Mouse (Mus musculus) thymus, postnatal 10 days (tissue): ENCODE measurements at regions not wholly inside any gene's neighbourhood (a gene's known extent, or its start where the extent isn't known, plus 50 kb on each side); places are given as distances from the start of the nearest gene placed in this dataset.
A peak's percentile ranks its signal among the peaks of the same experiment; 100 is the strongest.

Experiments
- DNase-seq, 2 experiments: peaks; one replicate each; pipeline ENCODE4 v3.0.0; 2021; ENCODE audit warnings: low spot score in 2 of 2

GRCm38 (mm10) chr4:45713046-45713706 is 85.6 kb upstream of the Aldh1b1 start:
- no peak for DNase-seq

- no peak for DNase-seq
These were observed 94.8 kb upstream of the Aldh1b1 start for GRCm38 (mm10) chr4:45703997-45704396.

GRCm38 (mm10) chr4:45699601-45700000 is 99.2 kb upstream of the Aldh1b1 start:
- DNase-seq: no peak

- no peak for DNase-seq
These were observed 103.6 kb upstream of the Aldh1b1 start for GRCm38 (mm10) chr4:45695239-45695638.

- no peak for DNase-seq
These were observed 108.6 kb upstream of the Aldh1b1 start for GRCm38 (mm10) chr4:45689991-45690916.

- DNase-seq: no peak
These were observed 109.2 kb upstream of the Aldh1b1 start for GRCm38 (mm10) chr4:45689572-45689971.

GRCm38 (mm10) chr4:45688233-45688632 is 110.6 kb upstream of the Aldh1b1 start:
- DNase-seq: no peak

GRCm38 (mm10) chr4:45685031-45685430 is 113.8 kb upstream of the Aldh1b1 start:
- no peak for DNase-seq

GRCm38 (mm10) chr4:45683205-45683604 is 115.6 kb upstream of the Aldh1b1 start:
- DNase-seq: no peak

- no peak for DNase-seq
These were observed 116.1 kb upstream of the Aldh1b1 start for GRCm38 (mm10) chr4:45682746-45683145.

- no peak for DNase-seq
These were observed 122.7 kb upstream of the Aldh1b1 start for GRCm38 (mm10) chr4:45676137-45676536.

- no peak for DNase-seq
These were observed 124.5 kb upstream of the Aldh1b1 start for GRCm38 (mm10) chr4:45674291-45674690.

GRCm38 (mm10) chr4:45673081-45673819 is 125.6 kb upstream of the Aldh1b1 start:
- DNase-seq: peak in 1 of 2 experiments; percentile 9

GRCm38 (mm10) chr4:45672262-45673076 is 126.4 kb upstream of the Aldh1b1 start:
- DNase-seq: peak; percentile 29 to 30

- DNase-seq: no peak
These were observed 132.1 kb upstream of the Shb start for GRCm38 (mm10) chr4:45664372-45664771.

GRCm38 (mm10) chr4:45657350-45657978 is 125.2 kb upstream of the Shb start:
- no peak for DNase-seq

GRCm38 (mm10) chr4:45655780-45656179 is 123.5 kb upstream of the Shb start:
- no peak for DNase-seq

GRCm38 (mm10) chr4:45654804-45655155 is 122.5 kb upstream of the Shb start:
- no peak for DNase-seq

- DNase-seq: peak; percentile 25 to 35
These were observed 121.9 kb upstream of the Shb start for GRCm38 (mm10) chr4:45654019-45654803.

GRCm38 (mm10) chr4:45648884-45649577 is 116.8 kb upstream of the Shb start:
- DNase-seq: no peak
